Mouse (Mus musculus) kidney, embryonic 14.5 days (tissue): ENCODE measurements around the gene Ppm1b. TPM values are rescaled to one million over a fixed set of nuclear protein-coding genes. Genes with fewer than 3 reads are reported as not detected.
A peak's percentile ranks its signal among the peaks of the same experiment; 100 is the strongest.

Experiments used
- ATAC-seq: fragments of 200-750 bp; cut with Nextera tagmentation; 2 replicates; pipeline ENCODE4 v1.8.0; 2017; ENCODE audit warnings: moderate number of reproducible peaks, mild to moderate bottlenecking, moderate TSS enrichment, moderate library complexity; ENCODE audit not compliant: low FRiP score, low TSS enrichment
- H3K27ac ChIP-seq: fragments of 300-500 bp; sonication (generic); 2 replicates; pipeline ENCODE4 v1.5.1; 2014; ENCODE audit warnings: low read depth, mild to moderate bottlenecking, low read length, moderate library complexity, mixed read lengths
- H3K27me3 ChIP-seq: fragments of 300-500 bp; sonication (generic); 2 replicates; pipeline ENCODE4 v1.6.1; 2014; ENCODE audit warnings: mild to moderate bottlenecking, low read length; ENCODE audit not compliant: control insufficient read depth, insufficient read depth
- H3K36me3 ChIP-seq: fragments of 300-500 bp; sonication (generic); 2 replicates; pipeline ENCODE4 v1.6.1; 2014; ENCODE audit warnings: low read length, mixed read lengths; ENCODE audit not compliant: control insufficient read depth, insufficient read depth
- H3K4me1 ChIP-seq: fragments of 300-500 bp; sonication (generic); 2 replicates; pipeline ENCODE4 v1.6.1; 2014; ENCODE audit warnings: low read length, mixed read lengths; ENCODE audit not compliant: control insufficient read depth, insufficient read depth
- H3K4me2 ChIP-seq: fragments of 300-500 bp; sonication (generic); replicated peaks from 2 replicates; pipeline ENCODE4 v1.6.1; 2014; ENCODE audit warnings: low read depth, mild to moderate bottlenecking, low read length
- H3K4me3 ChIP-seq: fragments of 300-500 bp; sonication (generic); 2 replicates; pipeline ENCODE4 v1.5.1; 2014; ENCODE audit warnings: mild to moderate bottlenecking, low read length
- H3K9ac ChIP-seq: fragments of 300-500 bp; sonication (generic); 2 replicates; pipeline ENCODE4 v1.6.1; 2014; ENCODE audit warnings: low read depth, mild to moderate bottlenecking, low read length, moderate library complexity
- H3K9me3 ChIP-seq: fragments of 300-500 bp; sonication (generic); 2 replicates; pipeline ENCODE4 v1.6.1; 2016; ENCODE audit warnings: low read length; ENCODE audit not compliant: control insufficient read depth
- WGBS: fragments of 180-500 bp; shearing (Covaris S2); extraction: QIAGEN DNeasy Blood & Tissue Kit; methylation state at CpG from one replicate; pipeline ENCODE4 v1.1.7; 2014; 5-methylcytosine and 5-hydroxymethylcytosine counted together
- polyA plus RNA-seq: library from polyadenylated mRNA; unstranded; fragments of >200 nt; fragmentation: Nextera tagmentation; extraction: Ambion mirVana; gene quantifications from 2 replicates; pipeline ENCODE4 v1.2.1, GENCODE M21; 2014

The Ppm1b gene
- polyA plus RNA-seq, 1 experiment from 2014 or later: 79.3 TPM

DNA sequence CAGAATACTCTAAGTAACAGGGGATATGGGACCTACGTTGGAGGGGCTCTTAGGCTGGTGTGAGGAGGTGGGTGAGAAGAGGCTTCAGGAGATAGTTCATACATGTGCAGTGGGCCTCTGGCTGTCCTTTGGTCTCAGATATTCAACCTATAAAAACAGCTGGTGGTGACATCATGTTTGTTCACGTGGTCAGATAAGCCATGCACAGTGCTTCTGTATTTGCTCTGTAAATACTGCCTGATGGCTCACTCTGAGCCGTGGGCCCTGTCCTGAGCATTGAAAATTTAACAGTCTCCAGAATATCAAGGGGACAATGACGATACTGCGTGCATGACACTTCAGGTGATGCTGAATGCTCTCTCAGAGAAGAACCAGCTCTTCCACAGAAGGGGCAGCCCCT, 81.3 kb downstream of the Ppm1b start:
- no peak overlapping the region for H3K4me3 ChIP-seq
- H3K27ac ChIP-seq: no peak overlapping the region
- H3K4me2 ChIP-seq: no peak overlapping the region
- H3K4me1 ChIP-seq: no peaks in the 10 kb centered on the region
- ATAC-seq: no peak
- WGBS: 77% methylated on average over 5 of the region's 5 CpGs
- H3K9ac ChIP-seq: no peak overlapping the region
- H3K27me3 ChIP-seq: no peaks in the 10 kb centered on the region
- H3K36me3 ChIP-seq: no peaks in the 10 kb centered on the region
- H3K9me3 ChIP-seq: no peaks in the 10 kb centered on the region

DNA sequence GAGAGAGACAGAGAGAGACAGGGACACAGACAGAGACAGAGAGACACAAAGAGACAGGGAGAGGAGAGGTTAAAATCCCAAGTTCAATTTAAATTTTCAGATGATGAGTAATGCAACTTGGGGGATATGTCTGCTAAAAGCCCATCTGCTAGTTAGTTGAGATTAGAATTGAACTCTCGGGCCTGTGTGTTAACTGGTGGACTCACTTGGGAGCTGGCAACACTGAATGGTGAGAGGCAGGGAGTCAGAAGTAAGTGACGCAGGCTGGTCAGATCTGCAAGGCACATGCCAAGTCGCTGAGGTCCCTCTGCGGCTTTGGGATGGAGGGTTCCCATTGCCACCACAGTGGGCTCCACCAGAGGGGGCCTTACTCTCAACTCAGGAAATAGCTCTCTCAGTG, 81.8 kb downstream of the Ppm1b start:
- no peaks in the 10 kb centered on the region for H3K36me3 ChIP-seq
- 83% methylated on average over 4 of the region's 4 CpGs for WGBS
- H3K27me3 ChIP-seq: no peaks in the 10 kb centered on the region
- ATAC-seq: no peak
- H3K4me3 ChIP-seq: no peak overlapping the region
- H3K27ac ChIP-seq: no peak overlapping the region
- H3K4me1 ChIP-seq: no peaks in the 10 kb centered on the region
- H3K9ac ChIP-seq: no peak overlapping the region
- no peak overlapping the region for H3K4me2 ChIP-seq
- H3K9me3 ChIP-seq: no peaks in the 10 kb centered on the region

DNA sequence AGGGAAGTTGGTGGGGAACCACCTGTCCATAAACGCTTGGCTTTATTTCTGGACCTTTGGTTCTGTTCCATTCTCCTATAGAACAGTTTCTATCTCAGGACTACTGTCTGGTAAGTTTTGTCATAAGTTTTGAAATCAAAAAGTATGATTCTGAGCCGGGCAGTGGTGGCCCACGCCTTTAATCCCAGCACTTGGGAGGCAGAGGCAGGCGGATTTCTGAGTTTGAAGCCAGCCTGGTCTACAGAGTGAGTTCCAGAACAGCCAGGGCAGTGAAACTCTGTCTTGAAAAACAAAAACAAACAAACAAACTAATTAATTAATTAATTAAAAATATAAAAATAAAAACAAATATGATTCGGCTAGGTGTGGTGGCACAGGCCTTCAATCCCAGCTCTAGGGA, 82.2 kb downstream of the Ppm1b start:
- no peak overlapping the region for H3K9ac ChIP-seq
- no peaks in the 10 kb centered on the region for H3K9me3 ChIP-seq
- H3K36me3 ChIP-seq: no peaks in the 10 kb centered on the region
- no peaks in the 10 kb centered on the region for H3K4me1 ChIP-seq
- no peaks in the 10 kb centered on the region for H3K27me3 ChIP-seq
- no peak overlapping the region for H3K27ac ChIP-seq
- WGBS: 98% methylated on average over 5 of the region's 5 CpGs
- ATAC-seq: no peak
- no peak overlapping the region for H3K4me3 ChIP-seq
- no peak overlapping the region for H3K4me2 ChIP-seq

DNA sequence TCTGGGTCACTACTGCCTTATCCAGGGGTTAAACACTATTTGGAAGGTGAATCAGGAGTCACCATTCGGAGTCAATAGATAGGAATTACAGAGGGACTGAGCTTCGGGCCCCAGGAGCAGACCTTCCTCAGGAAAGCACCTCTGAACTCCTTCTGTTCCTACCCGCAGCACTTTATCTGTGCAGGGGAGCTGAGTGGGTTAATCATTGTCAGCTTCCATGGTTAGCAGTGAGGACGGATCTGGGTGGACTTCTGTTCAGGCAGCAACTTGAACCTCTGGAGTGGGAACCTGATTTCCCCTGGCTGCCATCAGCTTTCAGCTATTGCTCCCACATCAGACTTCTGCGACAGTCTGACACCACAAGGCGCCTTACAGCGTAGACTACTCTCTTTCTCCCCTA, 84.4 kb downstream of the Ppm1b start:
- H3K4me3 ChIP-seq: no peak overlapping the region
- H3K4me1 ChIP-seq: no peaks in the 10 kb centered on the region
- 0 out of 2 replicates have a peak overlapping the region, but pooled peaks have one; percentile 30 for H3K27ac ChIP-seq
- no peak overlapping the region; the same call in 1 of the 2 replicates for H3K9ac ChIP-seq
- WGBS: 64% methylated on average over 7 of the region's 7 CpGs
- H3K27me3 ChIP-seq: no peaks in the 10 kb centered on the region
- H3K4me2 ChIP-seq: no peak overlapping the region
- no peaks in the 10 kb centered on the region for H3K9me3 ChIP-seq
- no peaks in the 10 kb centered on the region for H3K36me3 ChIP-seq
- peak; percentile 58; the same call in 1 of the 2 replicates for ATAC-seq

DNA sequence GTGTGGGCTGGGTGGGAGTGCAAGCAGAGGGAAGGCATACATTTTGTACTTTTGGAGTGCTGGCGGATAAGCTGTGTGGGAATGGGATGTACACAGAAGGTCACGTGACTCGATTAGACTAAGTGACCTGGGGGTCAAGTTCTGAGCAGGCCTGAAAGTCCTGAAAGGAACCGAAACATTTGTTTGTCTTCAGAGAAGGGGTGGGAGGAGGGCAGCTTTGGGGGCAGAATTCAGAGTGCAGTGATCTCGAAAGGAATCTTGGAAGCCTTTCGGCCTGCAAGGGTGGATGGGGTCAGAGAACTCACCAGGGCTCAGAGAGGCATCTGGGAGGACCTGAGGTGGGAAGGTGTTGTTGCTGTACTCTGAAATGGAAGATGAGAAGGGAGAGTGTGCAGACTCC, 85.9 kb downstream of the Ppm1b start:
- no peak for ATAC-seq
- Histone ChIP-seq H3K36me3 (no peaks in the 10 kb centered on the region), H3K4me2 (no peak overlapping the region), H3K9ac (no peak overlapping the region), H3K4me3 (no peak overlapping the region), H3K4me1 (no peaks in the 10 kb centered on the region), H3K27ac (peak overlapping the region; percentile 33; the same call in 1 of the 2 replicates), H3K9me3 (no peaks in the 10 kb centered on the region), H3K27me3 (no peaks in the 10 kb centered on the region)
- 62% methylated on average over 6 of the region's 6 CpGs for WGBS

DNA sequence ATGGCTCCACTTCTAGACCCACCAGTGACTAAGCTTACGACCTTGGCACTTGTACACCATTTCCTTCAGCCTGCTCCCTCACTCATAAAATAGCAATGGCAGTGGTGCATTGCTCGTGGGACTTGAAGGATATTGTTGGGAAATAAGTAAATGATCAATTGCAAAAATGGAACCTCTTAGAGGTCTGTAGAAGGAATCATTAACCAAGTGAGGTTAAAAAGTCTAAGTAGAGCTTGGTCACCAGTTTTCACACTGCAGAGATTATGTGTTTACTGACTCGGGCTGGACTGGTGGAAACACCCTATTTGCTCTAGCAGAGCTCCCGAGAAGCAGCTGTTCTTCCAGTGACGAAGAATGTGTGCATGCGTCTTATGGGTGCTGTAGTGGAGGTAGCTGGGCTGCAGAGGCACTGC, 86.9 kb downstream of the Ppm1b start:
- WGBS: 68% methylated on average over 6 of the region's 6 CpGs

DNA sequence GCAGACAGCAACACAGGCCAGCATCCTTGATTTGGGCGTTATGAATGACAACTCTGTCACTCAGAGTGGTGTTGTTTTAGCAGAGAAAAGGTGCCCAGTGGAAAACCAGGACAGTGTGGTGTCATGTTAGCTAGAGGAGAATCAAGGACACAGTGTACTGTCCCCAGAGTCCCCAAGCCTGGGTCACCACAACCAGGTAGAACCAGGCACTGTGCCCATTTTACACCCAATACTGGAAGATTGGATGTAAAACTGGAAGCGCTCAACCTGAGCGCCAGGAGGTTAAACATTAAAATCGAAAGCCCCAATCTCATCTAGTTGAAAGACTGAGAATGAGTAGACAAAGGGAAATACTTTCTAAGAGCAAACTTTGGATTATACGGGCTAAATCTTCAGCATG, 87.9 kb downstream of the Ppm1b start:
- no peak for ATAC-seq
- 78% methylated on average over 5 of the region's 5 CpGs for WGBS

More for the DNA sequence above, 86.9 kb downstream of the Ppm1b start:
- Histone ChIP-seq H3K9me3 (no peaks in the 10 kb centered on the region), H3K4me2 (no peak overlapping the region), H3K36me3 (no peaks in the 10 kb centered on the region), H3K4me1 (no peaks in the 10 kb centered on the region), H3K27ac (peak overlapping the region; percentile 33; the same call in 1 of the 2 replicates), H3K27me3 (no peaks in the 10 kb centered on the region), H3K4me3 (no peak overlapping the region), H3K9ac (no peak overlapping the region)
- peak; percentile 44; the same call in 1 of the 2 replicates for ATAC-seq

DNA sequence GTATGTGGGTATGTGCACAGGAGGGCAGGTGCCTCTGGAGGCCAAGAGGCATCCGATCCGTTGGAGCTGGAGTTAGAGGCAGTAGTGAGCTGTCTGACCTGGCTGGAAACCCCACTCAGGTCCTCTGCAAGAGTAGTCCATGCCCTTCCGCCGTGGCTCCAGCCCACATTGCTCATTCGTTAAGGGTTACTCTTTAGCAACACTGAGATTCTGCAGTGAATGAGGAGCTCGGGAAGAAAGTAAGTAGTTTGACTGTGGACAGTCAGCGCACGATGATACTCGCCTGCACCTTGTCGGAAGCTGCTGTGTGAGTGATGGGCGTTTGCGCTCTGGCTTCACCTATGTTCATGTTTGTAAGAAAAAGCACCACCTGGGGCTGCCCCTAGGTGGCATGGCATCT, 88.6 kb downstream of the Ppm1b start:
- Histone ChIP-seq H3K4me2 (no peak overlapping the region), H3K9me3 (no peaks in the 10 kb centered on the region), H3K36me3 (no peaks in the 10 kb centered on the region), H3K27ac (peak overlapping the region; percentile 52; the same call in 1 of the 2 replicates), H3K27me3 (no peaks in the 10 kb centered on the region), H3K9ac (no peak overlapping the region), H3K4me1 (no peaks in the 10 kb centered on the region), H3K4me3 (no peak overlapping the region)
- no peak for ATAC-seq
- 80% methylated on average over 12 of the region's 12 CpGs for WGBS

More for the DNA sequence above, 87.9 kb downstream of the Ppm1b start:
- Histone ChIP-seq H3K9me3 (no peaks in the 10 kb centered on the region), H3K4me1 (no peaks in the 10 kb centered on the region), H3K9ac (no peak overlapping the region), H3K27ac (no peak overlapping the region; the same call in 1 of the 2 replicates), H3K27me3 (no peaks in the 10 kb centered on the region), H3K4me2 (no peak overlapping the region), H3K36me3 (no peaks in the 10 kb centered on the region), H3K4me3 (no peak overlapping the region)

DNA sequence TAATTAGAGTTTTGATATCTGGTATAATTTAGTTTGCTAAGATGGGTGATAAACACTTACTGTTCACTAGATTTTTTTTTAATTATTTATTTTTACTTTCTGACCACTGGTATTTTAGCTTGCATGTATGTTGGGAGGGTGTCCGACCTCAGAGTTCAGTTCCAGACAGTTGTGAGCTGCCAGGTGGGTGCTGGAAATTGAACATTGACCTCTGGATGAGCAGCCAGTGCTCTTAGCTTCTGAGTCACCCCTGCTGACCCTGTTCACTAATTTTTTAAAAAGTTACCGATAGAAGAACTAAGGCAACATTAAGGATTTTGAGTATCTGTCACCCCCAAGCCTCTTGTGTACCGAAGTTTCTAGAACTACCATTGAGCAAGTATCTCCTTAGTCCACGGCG, 91.8 kb downstream of the Ppm1b start:
- H3K27ac ChIP-seq: no peak overlapping the region
- H3K9me3 ChIP-seq: no peaks in the 10 kb centered on the region
- H3K4me3 ChIP-seq: no peak overlapping the region
- no peak overlapping the region for H3K4me2 ChIP-seq
- no peaks in the 10 kb centered on the region for H3K27me3 ChIP-seq
- H3K9ac ChIP-seq: no peak overlapping the region
- no peaks in the 10 kb centered on the region for H3K4me1 ChIP-seq
- WGBS: 91% methylated on average over 5 of the region's 5 CpGs
- no peak for ATAC-seq
- no peaks in the 10 kb centered on the region for H3K36me3 ChIP-seq
